Comparison of ENCODE assay signal across 9 mouse cellular contexts in the genomic region with DNA sequence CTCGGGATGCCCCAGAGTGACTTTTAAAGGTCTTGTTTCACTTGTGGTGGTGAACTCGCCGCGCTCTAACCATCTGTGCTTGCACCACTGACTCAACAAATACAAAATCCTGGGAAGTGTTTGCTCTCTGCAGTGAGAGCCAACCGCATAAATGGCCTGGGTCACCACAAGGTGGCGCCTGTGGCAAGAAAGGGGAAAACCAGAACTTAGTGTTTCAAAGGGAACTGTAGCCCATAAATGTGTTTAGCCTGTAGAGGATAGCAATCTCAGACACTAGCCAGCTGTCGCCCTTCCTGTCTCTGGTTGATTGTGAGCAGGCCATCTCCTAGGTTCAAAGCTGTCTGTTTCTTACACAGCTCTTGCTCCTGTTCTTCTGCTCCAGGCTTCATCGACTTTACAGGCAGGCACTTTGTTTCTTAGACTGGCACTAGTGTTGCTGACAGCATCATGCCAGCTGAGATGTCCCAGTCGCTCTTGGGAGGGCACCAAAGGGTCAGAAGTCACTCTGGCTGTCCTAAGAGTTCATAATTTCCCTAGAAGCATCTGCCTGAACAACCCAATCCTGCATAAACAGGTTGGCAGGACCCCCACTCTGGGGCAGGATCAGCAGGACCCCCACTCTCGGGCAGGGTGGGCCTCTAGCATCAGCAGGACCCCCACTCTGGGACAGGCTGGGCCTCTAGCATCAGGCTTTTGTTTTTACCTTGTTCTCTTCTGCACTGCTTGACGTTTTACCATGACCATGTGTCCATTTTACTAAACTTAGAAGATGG. TPM values are rescaled to one million over a fixed set of nuclear protein-coding genes. Genes with fewer than 3 reads are reported as not detected.
A peak's percentile ranks its signal among the peaks of the same experiment; 100 is the strongest.
DNase-seq lines count a peak whose midpoint lies in the region; ATAC-seq lines count a peak whose summit lies in the region.
"Had no signal": no experiment of that assay in that cellular context is flagged by ENCODE, and none has a peak within 500 bp of the region (broad histone marks: within the 10 kb centered on the region; RNA-seq: fewer than 3 reads in every experiment).

No protein-coding gene starts in this region.

- peak; percentile 69 for ATAC-seq in forebrain, embryonic 14.5 days
- peak; percentile 85 for ATAC-seq in neutrophil, adult 5-6 weeks (ENCODE audit: extremely low read depth, insufficient number of reproducible peaks, low FRiP score, poor library complexity, severe bottlenecking)

- peak; percentile 40 to 68 for DNase-seq in CD8-positive naive resting alpha-beta T cell, adult 2 months (ENCODE audit: low read depth in 2 of 2, low spot score in 2 of 2)
- DNase-seq in c-Kit-positive CD71-positive TER-119-positive erythroid progenitor cells, embryonic 14.5 days (ENCODE audit: low spot score), result peak; percentile 47
- peak; percentile 79 for DNase-seq in forebrain, embryonic 14.5 days (ENCODE audit: low spot score)
- DNase-seq in heart, postnatal 25 days (ENCODE audit: low spot score), result peak; percentile 48
- peak; percentile 64 for DNase-seq in large intestine, adult 2 months (ENCODE audit: low read depth, low spot score)
- peak; percentile 78 to 85 for DNase-seq in lung, adult 18-20 months
- DNase-seq in testis, postnatal 10 days (ENCODE audit: low spot score), result peak; percentile 95

- no peaks in the 10 kb centered on the region for H3K27me3 ChIP-seq in forebrain, embryonic 14.5 days (replicated peaks; ENCODE audit: control insufficient read depth, insufficient read depth, low read length)
- H3K27me3 ChIP-seq: embryonic facial prominence, embryonic 12.5 days had no signal

- no peak overlapping the region for H3K9ac ChIP-seq in forebrain, embryonic 14.5 days (ENCODE audit: low read length)
- H3K9ac ChIP-seq: embryonic facial prominence, embryonic 12.5 days had no signal

- no peak overlapping the region for H3K4me2 ChIP-seq in forebrain, embryonic 14.5 days (ENCODE audit: low read length)
- H3K4me2 ChIP-seq: embryonic facial prominence, embryonic 12.5 days had no signal

- peaks cover 73% of the 10 kb centered on the region for H3K36me3 ChIP-seq in forebrain, embryonic 14.5 days (ENCODE audit: control insufficient read depth, insufficient read depth, low read length)

- no peak overlapping the region for H3K27ac ChIP-seq in forebrain, embryonic 14.5 days (ENCODE audit: low read depth, low read length)
- H3K27ac ChIP-seq: embryonic facial prominence, embryonic 12.5 days had no signal

- H3K4me3 ChIP-seq in forebrain, embryonic 14.5 days (ENCODE audit: low read depth, low read length), result no peak overlapping the region
- H3K4me3 ChIP-seq: embryonic facial prominence, embryonic 12.5 days had no signal

- H3K4me1 ChIP-seq in forebrain, embryonic 14.5 days (ENCODE audit: control insufficient read depth, insufficient read depth, low read length), result no peaks in the 10 kb centered on the region
- H3K4me1 ChIP-seq: embryonic facial prominence, embryonic 12.5 days had no signal

- H3K9me3 ChIP-seq in forebrain, embryonic 14.5 days (replicated peaks; ENCODE audit: control insufficient read depth, low read length), result no peaks in the 10 kb centered on the region
- H3K9me3 ChIP-seq: embryonic facial prominence, embryonic 12.5 days had no signal

- WGBS in forebrain, embryonic 14.5 days, result 57% methylated on average over 11 of the region's 11 CpGs
- WGBS in large intestine, adult 2 months, result 30% methylated on average over 11 of the region's 11 CpGs

- intact Hi-C loops in heart, postnatal 25 days (cut with DNase I), result loop anchor here (2.0 kb wide), 1 partner anchor 78 kb away; the partner anchor contains the start of gene Pmpcb

RNA-seq across cellular contexts. Expression of gene Armc10, which starts 13.2 kb away (rescaled TPM):
- 93.3 and 101 TPM in 2 replicates for polyA plus RNA-seq in forebrain, embryonic 14.5 days (2014; fragmentation: Nextera tagmentation; extraction: Ambion mirVana)
- total RNA-seq in heart, postnatal 25 days (2021), result 1 to 10 TPM; 6.6 to 7.8 TPM
- 23.3 and 27.9 TPM in 2 replicates for polyA plus RNA-seq in large intestine, adult 2 months (2012; rRNA removed)
- 39.9 and 42.7 TPM in 2 replicates for total RNA-seq in neutrophil, adult 5-6 weeks (2017)

RNA-seq across cellular contexts. Expression of gene Fbxl13, which starts 13.4 kb away (rescaled TPM):
- polyA plus RNA-seq in forebrain, embryonic 14.5 days (2014; fragmentation: Nextera tagmentation; extraction: Ambion mirVana), result 0.10 and 0.18 TPM in 2 replicates
- total RNA-seq in heart, postnatal 25 days (2021), result not detected
- 0.12 and 0.25 TPM in 2 replicates for polyA plus RNA-seq in large intestine, adult 2 months (2012; rRNA removed)
- not detected in 2 replicates for total RNA-seq in neutrophil, adult 5-6 weeks (2017)

RNA-seq across cellular contexts. Expression of gene Napepld, which starts 42.4 kb away (rescaled TPM):
- 4.5 and 4.6 TPM in 2 replicates for polyA plus RNA-seq in forebrain, embryonic 14.5 days (2014; fragmentation: Nextera tagmentation; extraction: Ambion mirVana)
- total RNA-seq in heart, postnatal 25 days (2021), result 1 to 10 TPM; 4.5 to 5.4 TPM
- 2.7 and 2.8 TPM in 2 replicates for polyA plus RNA-seq in large intestine, adult 2 months (2012; rRNA removed)
- total RNA-seq in neutrophil, adult 5-6 weeks (2017), result 1.7 and 2.0 TPM in 2 replicates
